Mouse (Mus musculus): ENCODE measurements around the gene Nrros. TPM values are rescaled to one million over a fixed set of nuclear protein-coding genes. Genes with fewer than 3 reads are reported as not detected.

The Nrros gene
- polyA plus RNA-seq, 1 experiment, result 8.8 TPM

GRCm38 (mm10) chr16:32176896-32177686, 11.7 kb upstream of the Nrros start:
- TF ChIP-seq POLR2A (IDR thresholded peaks at IDR 0.05; ENCODE audit: borderline replicate concordance, extremely low read depth, insufficient read depth, insufficient read length, poor library complexity, severe bottlenecking) (no peak), CTCF (IDR thresholded peaks at IDR 0.05; ENCODE audit: borderline replicate concordance, extremely low read depth, insufficient read depth, insufficient read length) (no peak)
- DNase-seq (ENCODE audit: low read depth), result peak; percentile 49

GRCm38 (mm10) chr16:32175029-32175428, 9.6 kb upstream of the Nrros start:
- peak; percentile 3; the same call in 1 of the 2 replicates for TF ChIP-seq CTCF (IDR thresholded peaks at IDR 0.05; ENCODE audit: borderline replicate concordance, extremely low read depth, insufficient read depth, insufficient read length)
- TF ChIP-seq POLR2A (IDR thresholded peaks at IDR 0.05; ENCODE audit: borderline replicate concordance, extremely low read depth, insufficient read depth, insufficient read length, poor library complexity, severe bottlenecking), result no peak
- no peak for DNase-seq (ENCODE audit: low read depth)

- DNase-seq (ENCODE audit: low read depth), result no peak
- no peak for TF ChIP-seq POLR2A (IDR thresholded peaks at IDR 0.05; ENCODE audit: borderline replicate concordance, extremely low read depth, insufficient read depth, insufficient read length, poor library complexity, severe bottlenecking)
- TF ChIP-seq CTCF (IDR thresholded peaks at IDR 0.05; ENCODE audit: borderline replicate concordance, extremely low read depth, insufficient read depth, insufficient read length), result no peak
These were observed 9.1 kb upstream of the Nrros start for GRCm38 (mm10) chr16:32174340-32175005.

- no peak for TF ChIP-seq CTCF (IDR thresholded peaks at IDR 0.05; ENCODE audit: borderline replicate concordance, extremely low read depth, insufficient read depth, insufficient read length)
- no peak for TF ChIP-seq POLR2A (IDR thresholded peaks at IDR 0.05; ENCODE audit: borderline replicate concordance, extremely low read depth, insufficient read depth, insufficient read length, poor library complexity, severe bottlenecking)
- no peak for DNase-seq (ENCODE audit: low read depth)
These were observed 8.0 kb upstream of the Nrros start for GRCm38 (mm10) chr16:32173401-32173800.

- no peak for TF ChIP-seq POLR2A (IDR thresholded peaks at IDR 0.05; ENCODE audit: borderline replicate concordance, extremely low read depth, insufficient read depth, insufficient read length, poor library complexity, severe bottlenecking)
- TF ChIP-seq CTCF (IDR thresholded peaks at IDR 0.05; ENCODE audit: borderline replicate concordance, extremely low read depth, insufficient read depth, insufficient read length), result no peak
- no peak for DNase-seq (ENCODE audit: low read depth)
These were observed 5.8 kb upstream of the Nrros start for GRCm38 (mm10) chr16:32171031-32171731.

GRCm38 (mm10) chr16:32167819-32168545, 2.6 kb upstream of the Nrros start:
- no peak for DNase-seq (ENCODE audit: low read depth)
- TF ChIP-seq POLR2A (IDR thresholded peaks at IDR 0.05; ENCODE audit: borderline replicate concordance, extremely low read depth, insufficient read depth, insufficient read length, poor library complexity, severe bottlenecking) (no peak), CTCF (IDR thresholded peaks at IDR 0.05; ENCODE audit: borderline replicate concordance, extremely low read depth, insufficient read depth, insufficient read length) (no peak)

GRCm38 (mm10) chr16:32164396-32165027, 882 bp downstream of the Nrros start:
- no peak for TF ChIP-seq CTCF (IDR thresholded peaks at IDR 0.05; ENCODE audit: borderline replicate concordance, extremely low read depth, insufficient read depth, insufficient read length)
- TF ChIP-seq POLR2A (IDR thresholded peaks at IDR 0.05; ENCODE audit: borderline replicate concordance, extremely low read depth, insufficient read depth, insufficient read length, poor library complexity, severe bottlenecking), result no peak
- DNase-seq (ENCODE audit: low read depth), result no peak

- TF ChIP-seq CTCF (IDR thresholded peaks at IDR 0.05; ENCODE audit: borderline replicate concordance, extremely low read depth, insufficient read depth, insufficient read length), result no peak
- no peak for DNase-seq (ENCODE audit: low read depth)
These were observed 1.5 kb downstream of the Nrros start for GRCm38 (mm10) chr16:32163891-32164290.

- TF ChIP-seq POLR2A (IDR thresholded peaks at IDR 0.05; ENCODE audit: borderline replicate concordance, extremely low read depth, insufficient read depth, insufficient read length, poor library complexity, severe bottlenecking) (no peak), CTCF (IDR thresholded peaks at IDR 0.05; ENCODE audit: borderline replicate concordance, extremely low read depth, insufficient read depth, insufficient read length) (no peak)
- no peak for DNase-seq (ENCODE audit: low read depth)
These were observed 2.0 kb downstream of the Nrros start for GRCm38 (mm10) chr16:32163392-32163791.

- no peak for DNase-seq (ENCODE audit: low read depth)
- TF ChIP-seq POLR2A (IDR thresholded peaks at IDR 0.05; ENCODE audit: borderline replicate concordance, extremely low read depth, insufficient read depth, insufficient read length, poor library complexity, severe bottlenecking), result no peak
- no peak for TF ChIP-seq CTCF (IDR thresholded peaks at IDR 0.05; ENCODE audit: borderline replicate concordance, extremely low read depth, insufficient read depth, insufficient read length)
These were observed 4.6 kb downstream of the Nrros start for GRCm38 (mm10) chr16:32160742-32161323.
